Mouse (Mus musculus): ENCODE measurements around the gene Golt1a. TPM values are rescaled to one million over a fixed set of nuclear protein-coding genes. Genes with fewer than 3 reads are reported as not detected.
"Not testable (repeated sequence)": the region's sequence is repeated elsewhere in the genome, so short reads cannot be mapped to it uniquely, and the experiment has no call there.

Gene Golt1a
- polyA plus RNA-seq, 1 experiment from 2014 or later, result not detected

DNA sequence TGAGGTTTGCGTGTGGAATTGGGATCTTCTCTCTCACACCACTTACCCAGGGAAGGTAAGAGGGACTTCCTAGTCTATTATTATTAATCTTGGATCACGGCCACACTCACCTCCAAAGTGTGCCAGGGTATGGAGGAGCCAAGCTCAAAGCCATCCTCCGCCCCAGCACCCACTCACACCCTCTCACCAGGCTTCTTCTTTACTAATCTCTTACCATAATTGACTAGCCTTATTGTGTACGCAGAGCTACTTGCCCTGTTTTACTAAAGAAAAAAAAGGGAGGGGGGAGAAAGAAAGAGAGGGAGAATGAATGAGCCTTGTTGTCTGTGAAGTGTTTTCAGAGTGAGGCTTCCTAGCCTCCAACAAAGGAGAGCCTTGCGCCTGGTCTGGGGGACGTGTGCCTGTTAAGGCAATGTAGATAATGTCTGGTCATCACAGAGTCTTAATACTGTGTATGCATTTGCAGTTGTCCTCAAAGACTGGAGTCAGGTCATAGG is 18.7 kb downstream of the Golt1a start:
- no peak for ATAC-seq (ENCODE audit: insufficient number of reproducible peaks, insufficient read depth, low FRiP score, low TSS enrichment)
- no peaks in the 10 kb centered on the region for H3K36me3 ChIP-seq
- 59% methylated on average over 6 of the region's 6 CpGs for WGBS
- H3K9ac ChIP-seq, result no peak overlapping the region
- H3K4me3 ChIP-seq, result no peak overlapping the region
- H3K27me3 ChIP-seq, result peaks cover 46% of the 10 kb centered on the region
- H3K4me1 ChIP-seq, result peaks cover 9% of the 10 kb centered on the region
- no peaks in the 10 kb centered on the region for H3K9me3 ChIP-seq
- H3K4me2 ChIP-seq (replicated peaks), result no peak overlapping the region
- no peak overlapping the region for H3K27ac ChIP-seq

DNA sequence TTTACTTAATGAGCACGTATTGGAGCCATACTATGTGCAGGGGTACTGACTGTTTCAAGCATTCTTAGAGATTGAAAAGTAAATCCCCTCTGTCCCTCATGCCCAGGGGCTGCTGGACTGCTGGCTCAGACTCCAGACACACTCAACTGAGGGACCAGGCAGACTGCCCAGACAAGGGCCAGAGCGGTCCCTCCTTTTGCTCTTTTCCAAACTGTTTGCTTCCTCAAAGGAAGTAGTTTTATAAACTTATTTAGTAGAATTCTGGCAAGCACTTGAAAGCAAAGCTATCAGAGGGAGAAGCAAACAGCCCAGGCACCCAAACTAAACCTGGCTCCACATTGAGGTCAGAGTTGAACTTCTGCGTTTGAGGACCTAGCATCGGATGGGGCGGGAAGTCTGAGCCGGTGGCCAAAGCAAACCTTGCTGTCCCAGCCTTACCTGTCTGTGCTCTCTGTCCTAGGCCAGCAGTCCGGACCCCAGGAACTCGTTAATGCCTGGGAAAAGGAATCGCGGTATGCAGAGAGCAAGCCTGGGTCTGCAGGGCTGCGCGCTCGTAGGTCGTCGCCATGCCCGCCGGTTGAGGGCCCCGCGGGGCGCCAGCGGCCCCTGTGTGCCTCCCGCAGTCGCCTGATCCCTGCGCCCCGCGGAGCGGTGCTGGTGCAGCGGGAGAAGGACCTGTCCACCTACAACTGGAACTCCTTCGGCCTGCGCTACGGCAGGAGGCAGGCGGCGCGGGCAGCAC is 19.5 kb downstream of the Golt1a start:
- Histone ChIP-seq H3K4me3 (peak overlapping the region; percentile 34), H3K27ac (no peak overlapping the region), H3K9ac (peak overlapping the region; percentile 45; the same call in 1 of the 2 replicates), H3K4me1 (peaks cover 7% of the 10 kb centered on the region), H3K36me3 (no peaks in the 10 kb centered on the region), H3K4me2 (replicated peaks) (peak overlapping the region; percentile 62), H3K9me3 (no peaks in the 10 kb centered on the region), H3K27me3 (peaks cover 46% of the 10 kb centered on the region)
- peak; percentile 30; the same call in 1 of the 2 replicates for ATAC-seq (ENCODE audit: insufficient number of reproducible peaks, insufficient read depth, low FRiP score, low TSS enrichment)
- 6% methylated on average over 34 of the region's 34 CpGs for WGBS

DNA sequence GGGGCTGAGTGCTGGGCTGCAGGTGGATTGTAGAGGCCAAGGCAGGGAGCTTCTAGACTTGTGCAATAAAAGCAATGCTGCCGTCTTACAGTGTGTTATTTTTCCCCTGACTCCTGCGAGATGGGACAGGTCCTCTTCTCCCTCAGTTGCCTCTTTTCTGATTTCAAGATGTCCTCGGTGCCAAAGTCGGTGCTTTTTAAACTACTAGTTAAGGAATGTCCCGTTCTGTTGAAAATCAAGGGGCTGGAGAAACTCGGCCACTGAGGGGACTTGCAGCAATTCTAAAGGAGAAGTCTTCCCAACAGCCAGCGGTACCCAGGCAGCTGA is 20.0 kb downstream of the Golt1a start:
- no peak overlapping the region for H3K27ac ChIP-seq
- WGBS, result 20% methylated on average over 7 of the region's 7 CpGs

DNA sequence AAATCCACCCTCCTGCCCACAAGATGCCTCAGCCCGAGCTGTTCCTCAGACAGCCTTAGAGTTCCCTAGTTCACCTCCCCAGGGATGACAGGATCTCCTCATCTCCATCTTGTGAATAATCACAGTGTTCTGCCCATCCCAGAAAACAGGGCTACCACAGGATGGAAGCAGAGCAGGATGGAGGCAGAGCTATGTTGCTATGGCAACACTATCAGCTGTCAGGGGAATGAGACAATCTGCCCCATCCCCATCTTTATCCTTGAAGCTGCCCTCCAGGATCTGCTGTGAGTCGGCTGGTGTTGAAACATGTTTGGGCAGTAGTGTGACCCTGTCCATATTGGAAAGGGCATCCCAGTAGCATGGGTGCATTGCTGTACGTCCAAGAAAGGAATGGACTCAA is 21.5 kb downstream of the Golt1a start:
- Histone ChIP-seq H3K4me1 (peaks cover 7% of the 10 kb centered on the region), H3K9ac (no peak overlapping the region), H3K9me3 (no peaks in the 10 kb centered on the region), H3K27ac (no peak overlapping the region), H3K4me2 (replicated peaks) (no peak overlapping the region), H3K36me3 (no peaks in the 10 kb centered on the region), H3K4me3 (no peak overlapping the region), H3K27me3 (peaks cover 46% of the 10 kb centered on the region)
- ATAC-seq (ENCODE audit: insufficient number of reproducible peaks, insufficient read depth, low FRiP score, low TSS enrichment), result no peak
- 72% methylated on average over 3 of the region's 3 CpGs for WGBS

More for the DNA sequence above, 20.0 kb downstream of the Golt1a start:
- Histone ChIP-seq H3K4me2 (replicated peaks) (peak overlapping the region; percentile 62), H3K4me3 (peak overlapping the region; percentile 34), H3K36me3 (no peaks in the 10 kb centered on the region), H3K9ac (peak overlapping the region; percentile 45; the same call in 1 of the 2 replicates), H3K4me1 (peaks cover 7% of the 10 kb centered on the region), H3K9me3 (no peaks in the 10 kb centered on the region), H3K27me3 (peaks cover 46% of the 10 kb centered on the region)
- no peak for ATAC-seq (ENCODE audit: insufficient number of reproducible peaks, insufficient read depth, low FRiP score, low TSS enrichment)

DNA sequence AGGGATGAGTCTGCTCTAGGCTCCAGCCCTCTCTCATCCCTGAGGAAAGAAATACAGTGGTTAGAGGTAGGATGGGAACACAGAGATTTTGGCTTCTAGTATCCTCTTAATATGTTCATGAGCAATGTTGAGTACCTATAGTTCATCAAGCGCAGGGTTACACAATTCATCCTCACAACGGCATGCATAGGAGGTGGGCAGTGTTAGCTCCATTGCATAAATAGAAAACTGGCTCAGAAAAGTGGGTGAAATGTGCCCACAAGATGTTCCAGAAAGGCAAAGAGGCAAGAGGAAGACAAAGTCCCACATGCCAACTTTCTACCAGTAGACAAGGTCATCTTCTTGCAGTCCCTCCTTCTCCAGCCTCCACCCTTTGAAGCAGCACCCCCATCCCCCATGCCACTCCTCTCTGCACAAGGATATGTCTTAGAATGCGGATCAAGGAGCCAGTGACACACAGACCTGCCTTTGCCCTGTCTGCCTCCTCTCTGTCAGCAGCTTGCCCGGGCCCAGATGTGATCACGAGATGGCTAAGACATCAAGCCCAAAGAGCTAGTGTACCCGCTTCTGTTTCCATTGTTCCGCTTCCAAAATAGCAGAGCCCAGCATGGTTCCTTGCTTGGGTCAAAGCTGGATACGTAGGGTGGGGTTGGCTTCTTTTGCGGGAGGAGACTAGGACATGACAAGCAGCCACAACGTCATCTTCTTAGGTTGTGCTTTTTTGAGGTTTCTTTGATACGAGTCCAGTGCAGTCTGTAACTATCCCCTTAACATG is 23.2 kb downstream of the Golt1a start:
- no peak overlapping the region for H3K4me2 ChIP-seq (replicated peaks)
- H3K9me3 ChIP-seq, result no peaks in the 10 kb centered on the region
- no peak overlapping the region for H3K4me3 ChIP-seq
- H3K36me3 ChIP-seq, result no peaks in the 10 kb centered on the region
- peaks cover 7% of the 10 kb centered on the region for H3K4me1 ChIP-seq
- 86% methylated on average over 11 of the region's 11 CpGs for WGBS
- H3K27me3 ChIP-seq, result peaks cover 40% of the 10 kb centered on the region
- no peak overlapping the region for H3K9ac ChIP-seq
- ATAC-seq (ENCODE audit: insufficient number of reproducible peaks, insufficient read depth, low FRiP score, low TSS enrichment), result no peak
- no peak overlapping the region for H3K27ac ChIP-seq

DNA sequence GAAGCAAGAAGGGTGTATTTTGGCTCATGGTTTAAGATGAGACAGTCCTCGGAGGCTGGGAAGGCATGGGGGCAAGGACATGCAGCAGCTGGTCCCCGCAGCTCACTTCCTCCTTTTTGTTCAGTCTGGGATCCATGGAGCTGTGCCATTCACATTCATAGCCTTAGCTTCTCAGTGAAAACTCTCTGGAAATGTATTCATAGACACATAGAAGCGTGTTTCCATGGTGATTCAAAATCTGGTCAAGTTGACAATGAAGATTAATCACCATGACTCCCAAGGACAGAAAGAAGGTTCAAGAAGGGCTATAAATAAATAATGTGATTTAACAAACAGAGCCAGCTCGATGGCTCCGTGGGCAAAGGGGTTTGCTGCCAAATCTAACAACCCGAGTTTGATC is 24.3 kb downstream of the Golt1a start:
- H3K4me3 ChIP-seq, result no peak overlapping the region
- no peak overlapping the region for H3K4me2 ChIP-seq (replicated peaks)
- H3K4me1 ChIP-seq, result peaks cover 7% of the 10 kb centered on the region
- no peaks in the 10 kb centered on the region for H3K9me3 ChIP-seq
- H3K27me3 ChIP-seq, result peaks cover 29% of the 10 kb centered on the region
- WGBS, result 81% methylated on average over 6 of the region's 6 CpGs
- ATAC-seq (ENCODE audit: insufficient number of reproducible peaks, insufficient read depth, low FRiP score, low TSS enrichment), result no peak
- no peak overlapping the region for H3K27ac ChIP-seq
- H3K36me3 ChIP-seq, result no peaks in the 10 kb centered on the region
- no peak overlapping the region for H3K9ac ChIP-seq

DNA sequence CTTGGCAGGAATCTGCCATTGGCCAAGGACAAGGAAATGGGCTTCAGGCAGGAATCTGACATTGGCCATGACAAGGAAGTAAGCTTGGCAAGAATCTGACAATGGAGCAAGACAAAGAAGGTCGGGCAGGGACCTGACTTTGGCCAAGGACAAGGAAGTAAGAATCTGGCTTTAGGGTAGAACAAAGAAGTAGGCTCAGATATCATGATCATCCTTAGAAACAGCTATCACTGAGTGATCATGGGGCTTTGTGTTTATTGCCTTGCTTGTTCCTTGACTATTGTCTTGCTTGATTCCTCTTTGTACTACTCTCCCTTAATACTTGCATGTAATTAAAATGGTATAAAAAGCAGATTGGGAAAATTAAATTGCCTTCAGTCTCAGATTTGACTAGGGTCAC is 30.8 kb downstream of the Golt1a start:
- not testable (repeated sequence) for H3K9ac ChIP-seq; H3K4me1 ChIP-seq; H3K4me3 ChIP-seq; H3K9me3 ChIP-seq; H3K36me3 ChIP-seq; H3K4me2 ChIP-seq (replicated peaks); H3K27ac ChIP-seq; ATAC-seq (ENCODE audit: insufficient number of reproducible peaks, insufficient read depth, low FRiP score, low TSS enrichment); H3K27me3 ChIP-seq
- 63% methylated on average over 1 of the region's 1 CpGs for WGBS

DNA sequence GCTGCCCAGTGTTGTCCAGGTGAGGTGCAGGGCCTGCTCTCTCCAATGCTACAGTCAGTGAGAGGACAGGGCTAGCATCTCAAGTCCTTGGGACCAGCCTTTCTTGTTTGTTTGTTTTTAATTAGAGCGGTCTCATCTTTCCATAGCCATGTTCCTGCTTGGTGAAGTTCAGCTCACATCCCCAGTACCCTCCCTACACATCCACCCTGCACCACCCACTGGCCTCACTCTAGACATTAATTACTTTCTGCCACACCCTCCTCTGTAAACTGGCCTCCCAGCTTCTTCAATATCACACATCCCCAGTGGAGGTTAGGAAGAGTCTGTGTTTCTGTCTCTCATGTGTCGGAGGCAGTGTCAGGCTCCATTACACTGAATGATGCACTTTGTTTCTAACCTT is 34.8 kb downstream of the Golt1a start:
- Histone ChIP-seq H3K27me3 (no peaks in the 10 kb centered on the region), H3K4me1 (no peaks in the 10 kb centered on the region), H3K9me3 (no peaks in the 10 kb centered on the region), H3K4me2 (replicated peaks) (no peak overlapping the region), H3K4me3 (no peak overlapping the region), H3K36me3 (no peaks in the 10 kb centered on the region), H3K27ac (no peak overlapping the region), H3K9ac (no peak overlapping the region)
- WGBS, result 92% methylated on average over 2 of the region's 2 CpGs
- no peak for ATAC-seq (ENCODE audit: insufficient number of reproducible peaks, insufficient read depth, low FRiP score, low TSS enrichment)

DNA sequence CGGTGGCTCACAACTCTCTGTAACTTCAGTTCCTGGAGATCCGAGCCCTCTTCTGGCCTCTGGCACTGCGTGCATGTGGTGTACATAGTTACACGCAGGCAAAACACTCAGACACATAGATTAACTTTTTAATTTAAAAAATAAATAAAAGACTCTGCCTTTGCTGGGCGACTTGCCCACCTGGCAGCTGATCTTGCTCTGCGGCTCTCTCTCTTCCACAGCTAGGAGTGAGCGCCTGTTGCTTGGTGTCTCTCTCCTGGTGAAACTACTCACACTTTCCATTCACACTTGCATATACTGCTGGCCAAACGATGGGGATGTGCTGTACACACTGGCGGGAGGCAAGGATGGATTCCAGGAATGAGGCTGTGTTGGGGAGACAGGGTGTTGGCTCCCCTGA is 36.9 kb downstream of the Golt1a start:
- Histone ChIP-seq H3K9ac (no peak overlapping the region), H3K36me3 (no peaks in the 10 kb centered on the region), H3K9me3 (no peaks in the 10 kb centered on the region), H3K4me2 (replicated peaks) (no peak overlapping the region), H3K4me3 (no peak overlapping the region), H3K27ac (no peak overlapping the region), H3K27me3 (no peaks in the 10 kb centered on the region), H3K4me1 (no peaks in the 10 kb centered on the region)
- 83% methylated on average over 9 of the region's 9 CpGs for WGBS
- ATAC-seq (ENCODE audit: insufficient number of reproducible peaks, insufficient read depth, low FRiP score, low TSS enrichment), result no peak

DNA sequence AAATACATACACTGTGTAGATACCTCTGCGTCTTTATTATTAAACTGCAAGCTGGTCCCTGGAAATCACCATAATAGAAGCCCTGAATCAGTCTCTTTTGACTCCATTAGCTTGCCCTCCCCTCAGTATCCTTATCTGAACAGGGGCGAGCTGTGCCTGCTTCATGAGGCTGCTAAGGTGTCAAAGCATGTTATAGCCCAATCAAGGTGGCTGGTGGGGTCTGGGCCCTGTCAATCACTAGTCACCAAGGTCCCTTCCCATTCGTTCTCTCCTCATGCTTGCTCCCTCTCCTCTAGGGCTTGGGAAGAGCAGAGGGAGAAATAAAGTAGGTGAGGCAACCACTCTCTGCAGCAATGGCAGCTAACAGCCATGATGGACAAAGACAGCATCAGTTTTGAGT is 37.6 kb downstream of the Golt1a start:
- Histone ChIP-seq H3K36me3 (no peaks in the 10 kb centered on the region), H3K4me2 (replicated peaks) (no peak overlapping the region), H3K4me1 (no peaks in the 10 kb centered on the region), H3K27me3 (no peaks in the 10 kb centered on the region), H3K9ac (no peak overlapping the region), H3K27ac (no peak overlapping the region), H3K4me3 (no peak overlapping the region), H3K9me3 (no peaks in the 10 kb centered on the region)
- WGBS, result 73% methylated on average over 3 of the region's 3 CpGs
- ATAC-seq (ENCODE audit: insufficient number of reproducible peaks, insufficient read depth, low FRiP score, low TSS enrichment), result no peak

DNA sequence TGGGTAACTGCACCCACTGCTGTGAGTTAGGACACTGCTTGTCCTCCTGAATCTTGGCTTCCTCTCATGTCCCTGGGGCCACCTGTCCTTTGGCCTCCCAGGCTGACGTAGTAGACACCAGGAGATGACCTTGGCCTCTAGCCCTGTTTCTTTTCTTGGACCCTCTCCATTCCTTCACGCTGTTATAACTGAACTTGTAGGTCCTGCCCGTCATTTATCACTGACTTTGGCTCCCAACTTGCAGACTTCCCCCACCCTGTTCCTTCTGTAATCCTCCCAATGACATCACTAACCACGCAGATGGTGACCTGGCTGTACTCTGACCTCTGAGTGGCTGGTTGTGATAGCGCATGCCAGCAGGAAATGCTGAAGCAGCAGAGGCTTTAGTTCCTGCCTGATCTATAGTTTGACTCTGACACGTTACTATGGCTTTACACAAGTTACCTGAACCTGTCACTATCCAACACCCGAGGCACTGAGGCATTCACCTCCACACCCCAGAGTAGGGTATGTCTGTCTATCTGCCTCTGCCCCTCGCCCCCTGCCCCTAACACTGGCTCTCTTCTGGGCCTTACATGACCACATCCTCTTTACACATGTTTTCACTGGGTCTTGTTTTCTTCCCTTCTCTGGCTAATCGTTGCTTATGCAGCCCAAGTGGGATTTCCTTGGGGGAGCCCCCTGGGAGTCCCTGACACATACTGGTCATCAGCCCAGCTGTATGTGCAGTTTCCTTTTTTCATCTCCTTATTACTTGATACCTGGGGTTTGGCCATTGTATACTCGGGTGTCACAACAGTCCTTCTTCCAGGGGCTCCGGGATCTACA is 38.3 kb downstream of the Golt1a start:
- H3K9me3 ChIP-seq, result no peaks in the 10 kb centered on the region
- no peaks in the 10 kb centered on the region for H3K36me3 ChIP-seq
- no peak overlapping the region for H3K4me2 ChIP-seq (replicated peaks)
- WGBS, result 74% methylated on average over 11 of the region's 11 CpGs
- ATAC-seq (ENCODE audit: insufficient number of reproducible peaks, insufficient read depth, low FRiP score, low TSS enrichment), result no peak
- H3K27ac ChIP-seq, result no peak overlapping the region
- H3K4me1 ChIP-seq, result no peaks in the 10 kb centered on the region
- no peaks in the 10 kb centered on the region for H3K27me3 ChIP-seq
- no peak overlapping the region for H3K9ac ChIP-seq
- H3K4me3 ChIP-seq, result no peak overlapping the region
